Mouse (Mus musculus): ENCODE data around the gene Srd5a1. TPM values are rescaled to one million over a fixed set of nuclear protein-coding genes. Genes with fewer than 3 reads are reported as not detected.

The Srd5a1 gene
- 6.8 and 8.8 TPM in 2 replicates for polyA plus RNA-seq (2015; fragmentation: Nextera tagmentation; extraction: Ambion mirVana)

DNA sequence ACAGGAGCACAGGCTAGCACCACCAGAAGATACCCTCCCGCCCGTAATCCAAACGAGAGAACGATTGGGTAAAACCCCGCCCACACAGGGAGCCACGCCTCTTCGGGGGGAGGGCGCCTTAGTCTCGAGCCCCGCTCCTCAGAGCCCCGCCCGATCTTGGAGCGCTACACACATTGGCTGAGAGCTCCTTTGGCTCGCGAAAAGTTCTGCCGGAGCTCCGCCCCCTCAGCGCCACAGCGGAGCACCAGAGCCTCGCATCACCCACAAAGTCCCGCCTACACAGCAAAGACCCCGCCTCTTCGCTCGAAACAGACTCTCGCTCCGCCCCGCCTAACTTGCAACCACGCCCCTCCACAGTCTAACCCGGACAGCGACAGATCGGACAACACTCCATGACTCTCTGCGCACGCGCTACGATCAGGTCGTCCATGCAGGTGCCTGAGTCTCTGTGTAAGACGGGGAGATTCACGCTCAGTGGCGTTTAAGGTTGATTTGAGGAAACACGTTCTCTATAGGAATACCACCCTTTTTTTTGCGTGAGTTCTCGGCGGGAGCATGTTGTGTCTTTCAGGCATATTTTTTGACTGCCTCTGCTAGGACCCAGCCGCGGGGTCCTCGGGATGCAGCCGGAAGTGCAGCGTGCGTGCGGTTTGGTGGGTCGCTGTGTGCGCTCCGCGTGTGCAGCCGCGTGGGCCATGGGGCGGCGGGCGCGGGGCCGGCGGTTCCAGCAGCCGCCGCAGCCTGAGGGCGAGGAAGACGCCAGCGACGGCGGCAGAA lies at the start of gene Srd5a1:
Gene Srd5a1, minus strand, starts transcription at position 45 of the 777 bp plus-strand sequence.
- H3K4me3 ChIP-seq (ENCODE audit: low read length): peak within 1 kb of the TSS; percentile 100
- peak within 1 kb of the TSS; percentile 79 for H3K27ac ChIP-seq (ENCODE audit: low read length)

DNA sequence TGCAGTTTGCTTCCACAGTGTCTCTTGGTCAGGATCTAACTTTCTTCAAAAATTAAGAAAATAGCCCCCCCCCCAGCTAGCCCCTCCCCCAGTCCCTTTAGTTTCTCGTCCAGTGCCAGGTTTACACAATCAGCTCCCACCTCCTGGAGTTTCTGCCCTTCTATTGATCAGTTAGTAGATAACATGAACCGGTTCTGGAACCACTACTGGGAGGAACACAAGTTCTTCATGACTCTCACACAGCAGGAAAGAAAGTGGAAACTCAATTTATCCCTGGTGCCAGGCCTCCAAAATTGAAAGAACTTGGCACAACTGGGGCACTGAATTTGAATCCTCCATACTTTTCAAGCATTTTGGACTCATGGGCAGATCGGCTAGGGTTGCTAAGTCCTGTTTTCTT lies 43.3 kb upstream of the Srd5a1 start:
- WGBS: 57% methylated on average over 3 of the region's 3 CpGs
- no peaks in the 10 kb centered on the region for H3K9me3 ChIP-seq (replicated peaks; ENCODE audit: control insufficient read depth, low read length)
- no peak overlapping the region for H3K9ac ChIP-seq (ENCODE audit: low read length)
- no peak overlapping the region for H3K27ac ChIP-seq (ENCODE audit: low read length)
- no peaks in the 10 kb centered on the region for H3K36me3 ChIP-seq (ENCODE audit: control insufficient read depth, insufficient read depth)
- H3K4me2 ChIP-seq (ENCODE audit: low read depth, low read length): no peak overlapping the region
- H3K4me1 ChIP-seq (ENCODE audit: control insufficient read depth, insufficient read depth, low read length): no peaks in the 10 kb centered on the region
- no peaks in the 10 kb centered on the region for H3K27me3 ChIP-seq (ENCODE audit: control insufficient read depth, insufficient read depth, low read length)
- no peak for ATAC-seq (replicated peaks; ENCODE audit: extremely low read depth, insufficient read depth, low FRiP score)
- H3K4me3 ChIP-seq (ENCODE audit: low read length): no peak overlapping the region

More for the DNA sequence above, at the start of gene Srd5a1:
- WGBS: under 1% methylated on average over 69 of the region's 69 CpGs
- Histone ChIP-seq H3K36me3 (ENCODE audit: control insufficient read depth, insufficient read depth) (peaks cover 14% of the 10 kb centered on the region), H3K4me2 (ENCODE audit: low read depth, low read length) (peak within 1 kb of the TSS; percentile 77), H3K27me3 (ENCODE audit: control insufficient read depth, insufficient read depth, low read length) (peaks cover 5% of the 10 kb centered on the region; the same call in 1 of the 2 replicates), H3K9me3 (replicated peaks; ENCODE audit: control insufficient read depth, low read length) (no peaks in the 10 kb centered on the region), H3K9ac (ENCODE audit: low read length) (peak within 1 kb of the TSS; percentile 92), H3K4me1 (ENCODE audit: control insufficient read depth, insufficient read depth, low read length) (peaks cover 10% of the 10 kb centered on the region)
- peak; percentile 99 for ATAC-seq (replicated peaks; ENCODE audit: extremely low read depth, insufficient read depth, low FRiP score)

- Histone ChIP-seq H3K9ac (ENCODE audit: low read length) (no peak overlapping the region), H3K9me3 (replicated peaks; ENCODE audit: control insufficient read depth, low read length) (no peaks in the 10 kb centered on the region), H3K4me1 (ENCODE audit: control insufficient read depth, insufficient read depth, low read length) (no peaks in the 10 kb centered on the region), H3K27me3 (ENCODE audit: control insufficient read depth, insufficient read depth, low read length) (no peaks in the 10 kb centered on the region), H3K36me3 (ENCODE audit: control insufficient read depth, insufficient read depth) (no peaks in the 10 kb centered on the region), H3K4me3 (ENCODE audit: low read length) (no peak overlapping the region), H3K27ac (ENCODE audit: low read length) (no peak overlapping the region), H3K4me2 (ENCODE audit: low read depth, low read length) (no peak overlapping the region)
- WGBS: 80% methylated on average over 9 of the region's 9 CpGs
- no peak for ATAC-seq (replicated peaks; ENCODE audit: extremely low read depth, insufficient read depth, low FRiP score)
Observed at GRCm38 (mm10) chr13:69646481-69646880, 35.2 kb upstream of the Srd5a1 start.

- no peak overlapping the region for H3K4me3 ChIP-seq (ENCODE audit: low read length)
- H3K27ac ChIP-seq (ENCODE audit: low read length): no peak overlapping the region
- ATAC-seq (replicated peaks; ENCODE audit: extremely low read depth, insufficient read depth, low FRiP score): no peak
- H3K4me1 ChIP-seq (ENCODE audit: control insufficient read depth, insufficient read depth, low read length): no peaks in the 10 kb centered on the region
- no peaks in the 10 kb centered on the region for H3K36me3 ChIP-seq (ENCODE audit: control insufficient read depth, insufficient read depth)
- 71% methylated on average over 13 of the region's 13 CpGs for WGBS
- no peaks in the 10 kb centered on the region for H3K9me3 ChIP-seq (replicated peaks; ENCODE audit: control insufficient read depth, low read length)
- H3K4me2 ChIP-seq (ENCODE audit: low read depth, low read length): no peak overlapping the region
- H3K27me3 ChIP-seq (ENCODE audit: control insufficient read depth, insufficient read depth, low read length): no peaks in the 10 kb centered on the region
- no peak overlapping the region for H3K9ac ChIP-seq (ENCODE audit: low read length)
Observed at GRCm38 (mm10) chr13:69645694-69646423, 34.6 kb upstream of the Srd5a1 start.

DNA sequence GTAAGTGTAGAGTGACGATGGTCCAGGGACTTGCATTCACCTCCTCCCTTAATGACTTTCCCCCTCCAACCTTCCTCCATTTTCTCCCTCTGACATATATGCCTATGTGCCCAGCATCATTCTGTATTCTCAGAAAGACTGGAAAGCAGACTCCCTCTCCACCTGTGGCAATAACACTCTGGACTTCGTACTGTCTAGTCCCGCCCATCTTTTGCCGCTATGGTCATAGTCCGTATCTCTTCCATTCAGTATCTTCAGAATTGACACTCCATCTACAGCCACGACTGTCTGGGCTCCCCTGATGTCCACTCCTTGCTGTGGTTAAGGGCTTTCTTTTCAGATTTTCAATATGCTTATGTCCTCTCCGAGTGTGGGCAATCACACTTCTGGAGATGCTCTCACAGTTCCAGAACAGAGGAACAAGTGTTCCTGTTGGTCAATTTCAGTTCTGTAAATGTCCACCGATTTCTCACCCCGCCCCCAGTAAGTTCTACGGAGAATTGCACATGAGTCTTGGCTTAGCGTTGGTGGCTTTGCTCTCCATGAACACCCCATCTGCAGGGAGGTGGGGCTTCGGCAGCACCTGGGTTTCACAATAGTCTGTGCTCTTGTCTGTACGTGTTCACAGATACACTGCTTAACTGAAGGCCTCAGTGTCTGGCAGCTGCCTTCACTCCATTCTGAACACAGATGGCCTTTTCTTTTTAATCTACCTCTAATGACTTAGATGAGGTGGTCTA lies 33.4 kb upstream of the Srd5a1 start:
- H3K27ac ChIP-seq (ENCODE audit: low read length): no peak overlapping the region
- H3K9ac ChIP-seq (ENCODE audit: low read length): no peak overlapping the region
- no peak overlapping the region for H3K4me3 ChIP-seq (ENCODE audit: low read length)
- H3K4me2 ChIP-seq (ENCODE audit: low read depth, low read length): no peak overlapping the region
- 74% methylated on average over 13 of the region's 13 CpGs for WGBS
- no peak for ATAC-seq (replicated peaks; ENCODE audit: extremely low read depth, insufficient read depth, low FRiP score)
- H3K36me3 ChIP-seq (ENCODE audit: control insufficient read depth, insufficient read depth): peaks cover 7% of the 10 kb centered on the region; the same call in 1 of the 2 replicates
- H3K4me1 ChIP-seq (ENCODE audit: control insufficient read depth, insufficient read depth, low read length): no peaks in the 10 kb centered on the region
- H3K9me3 ChIP-seq (replicated peaks; ENCODE audit: control insufficient read depth, low read length): no peaks in the 10 kb centered on the region
- H3K27me3 ChIP-seq (ENCODE audit: control insufficient read depth, insufficient read depth, low read length): no peaks in the 10 kb centered on the region

DNA sequence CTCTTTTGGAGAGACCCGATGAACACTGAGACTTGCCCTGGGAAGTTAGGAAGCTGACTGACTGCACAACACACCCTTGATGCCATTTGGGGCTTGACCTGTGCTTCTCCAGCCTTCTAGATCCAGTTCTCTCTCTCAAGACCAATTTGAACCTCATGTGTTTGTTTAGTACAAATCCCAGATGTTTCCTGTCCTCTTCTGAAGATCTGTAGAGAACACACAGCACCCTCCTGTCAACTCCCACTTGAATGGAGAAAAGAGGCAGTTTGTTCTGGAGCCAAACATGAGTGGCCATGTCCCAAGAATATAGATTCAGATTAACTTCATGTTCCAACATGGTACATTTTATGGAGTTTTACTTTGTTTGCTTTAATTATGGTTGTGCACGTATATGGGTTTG lies 32.7 kb upstream of the Srd5a1 start:
- 92% methylated on average over 2 of the region's 2 CpGs for WGBS
- Histone ChIP-seq H3K27ac (ENCODE audit: low read length) (no peak overlapping the region), H3K36me3 (ENCODE audit: control insufficient read depth, insufficient read depth) (peaks cover 7% of the 10 kb centered on the region; the same call in 1 of the 2 replicates), H3K9me3 (replicated peaks; ENCODE audit: control insufficient read depth, low read length) (no peaks in the 10 kb centered on the region), H3K9ac (ENCODE audit: low read length) (no peak overlapping the region), H3K27me3 (ENCODE audit: control insufficient read depth, insufficient read depth, low read length) (no peaks in the 10 kb centered on the region), H3K4me3 (ENCODE audit: low read length) (no peak overlapping the region), H3K4me1 (ENCODE audit: control insufficient read depth, insufficient read depth, low read length) (no peaks in the 10 kb centered on the region), H3K4me2 (ENCODE audit: low read depth, low read length) (no peak overlapping the region)
- no peak for ATAC-seq (replicated peaks; ENCODE audit: extremely low read depth, insufficient read depth, low FRiP score)

DNA sequence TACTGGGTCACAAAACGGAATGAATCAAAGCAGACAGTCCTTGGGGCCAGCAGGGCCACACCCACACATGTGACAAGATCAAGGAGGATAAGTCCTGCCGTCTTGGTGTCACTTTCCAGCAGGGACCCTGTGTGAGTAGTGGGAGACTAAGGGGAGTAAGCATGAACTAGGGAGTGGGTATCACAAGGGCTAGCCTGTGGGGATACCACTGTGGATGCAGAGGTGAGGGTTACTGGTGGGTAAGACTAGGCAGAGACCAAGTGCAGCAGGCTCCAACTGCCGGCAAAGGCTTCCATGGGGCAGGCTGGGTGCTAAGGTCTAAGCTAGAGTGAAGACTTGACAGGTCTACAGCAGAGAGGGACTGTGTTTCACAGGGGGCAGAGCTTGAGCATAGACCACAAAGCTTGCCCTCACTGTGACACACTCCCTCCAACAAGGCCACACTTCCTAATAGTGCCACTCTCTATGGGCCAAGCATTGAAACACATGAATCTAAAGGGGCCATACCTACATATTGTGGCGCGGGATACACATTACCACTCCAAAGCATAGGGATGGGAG lies 31.5 kb upstream of the Srd5a1 start:
- 67% methylated on average over 5 of the region's 5 CpGs for WGBS
- Histone ChIP-seq H3K27ac (ENCODE audit: low read length) (no peak overlapping the region), H3K9me3 (replicated peaks; ENCODE audit: control insufficient read depth, low read length) (no peaks in the 10 kb centered on the region), H3K4me3 (ENCODE audit: low read length) (no peak overlapping the region), H3K9ac (ENCODE audit: low read length) (no peak overlapping the region), H3K36me3 (ENCODE audit: control insufficient read depth, insufficient read depth) (peaks cover 14% of the 10 kb centered on the region), H3K4me2 (ENCODE audit: low read depth, low read length) (no peak overlapping the region), H3K27me3 (ENCODE audit: control insufficient read depth, insufficient read depth, low read length) (no peaks in the 10 kb centered on the region), H3K4me1 (ENCODE audit: control insufficient read depth, insufficient read depth, low read length) (no peaks in the 10 kb centered on the region)
- no peak for ATAC-seq (replicated peaks; ENCODE audit: extremely low read depth, insufficient read depth, low FRiP score)

DNA sequence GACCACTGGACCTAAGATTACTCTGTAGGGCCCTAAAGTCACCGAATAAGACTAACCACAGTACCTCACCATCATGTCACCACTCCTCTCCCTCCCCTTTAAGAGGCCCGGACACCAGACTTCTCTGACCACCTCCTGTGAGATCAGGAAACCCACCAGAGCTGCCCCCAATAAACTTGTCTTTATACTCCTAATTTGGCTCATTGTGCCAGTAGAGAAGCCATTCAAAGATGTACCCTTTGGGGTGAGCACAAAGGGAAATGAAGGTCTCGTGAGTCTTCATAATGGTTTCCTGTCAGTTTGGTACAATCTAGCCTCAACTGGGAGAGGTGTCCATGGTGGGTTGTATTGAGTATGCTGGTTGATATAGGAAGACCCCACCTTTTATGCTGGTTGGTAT lies 29.8 kb upstream of the Srd5a1 start:
- Histone ChIP-seq H3K27me3 (ENCODE audit: control insufficient read depth, insufficient read depth, low read length) (no peaks in the 10 kb centered on the region), H3K27ac (ENCODE audit: low read length) (no peak overlapping the region), H3K4me3 (ENCODE audit: low read length) (no peak overlapping the region), H3K4me2 (ENCODE audit: low read depth, low read length) (no peak overlapping the region), H3K4me1 (ENCODE audit: control insufficient read depth, insufficient read depth, low read length) (no peaks in the 10 kb centered on the region), H3K9ac (ENCODE audit: low read length) (no peak overlapping the region), H3K9me3 (replicated peaks; ENCODE audit: control insufficient read depth, low read length) (no peaks in the 10 kb centered on the region), H3K36me3 (ENCODE audit: control insufficient read depth, insufficient read depth) (peaks cover 20% of the 10 kb centered on the region)
- WGBS: 86% methylated on average over 3 of the region's 3 CpGs
- ATAC-seq (replicated peaks; ENCODE audit: extremely low read depth, insufficient read depth, low FRiP score): no peak

All from heart, embryonic 16.5 days (tissue).